Mouse (Mus musculus): ENCODE measurements at regions not wholly inside any gene's neighbourhood (a gene's known extent, or its start where the extent isn't known, plus 50 kb on each side); places are given as distances from the start of the nearest gene placed in this dataset.

GRCm38 (mm10) chr15:38378106-38378505, 952.8 kb downstream of the 4930447A16Rik start:
- no peak for TF ChIP-seq POLR2A (IDR thresholded peaks at IDR 0.05; ENCODE audit: control insufficient read depth, extremely low read depth, insufficient read depth, low read length, poor library complexity)
- TF ChIP-seq CTCF (IDR thresholded peaks at IDR 0.05; ENCODE audit: borderline replicate concordance, control insufficient read depth, extremely low read depth, insufficient read depth, low read length, poor library complexity) = no peak

Data from thymus, adult 2 months (tissue).